Mouse (Mus musculus) MEL (cell line): ENCODE measurements around the gene Stn1.

Experiments
- CTCF ChIP-seq, 3 experiments: IDR thresholded peaks in 2 of 3; conservative IDR thresholded peaks in 1 of 3; 2 replicates each; pipeline ENCODE4 v1.5.1; 2011 to 2012; ENCODE audit warnings: low read length in 3 of 3, low read depth in 2 of 3, mild to moderate bottlenecking in 2 of 3, improper control_type of control experiment in 1 of 3, inconsistent platforms in 1 of 3, mixed read lengths in 1 of 3, moderate library complexity in 1 of 3; ENCODE audit not compliant: control insufficient read depth in 1 of 3, insufficient read depth in 1 of 3, poor library complexity in 1 of 3, severe bottlenecking in 1 of 3
- E2F4 ChIP-seq: IDR thresholded peaks from 2 replicates; pipeline ENCODE4 v1.6.1; 2011; ENCODE audit warnings: low read depth, low read length, improper control_type of control experiment, borderline replicate concordance
- EP300 ChIP-seq, 2 experiments: IDR thresholded peaks; 2 replicates each; pipeline ENCODE4 v1.6.1; 2011; ENCODE audit warnings: improper control_type of control experiment in 2 of 2, low read length in 2 of 2, low read depth in 1 of 2, mild to moderate bottlenecking in 1 of 2
- NRF1 ChIP-seq: IDR thresholded peaks from 2 replicates; pipeline ENCODE4 v1.6.1; 2014; ENCODE audit warnings: low read depth, mild to moderate bottlenecking, inconsistent platforms, low read length, improper control_type of control experiment, moderate library complexity; ENCODE audit not compliant: poor library complexity, insufficient read depth, severe bottlenecking
- USF1 ChIP-seq: IDR thresholded peaks from 2 replicates; pipeline ENCODE4 v1.6.1; 2014; ENCODE audit warnings: low read depth, mild to moderate bottlenecking, inconsistent platforms, low read length, improper control_type of control experiment, moderate library complexity
- ZNF384 ChIP-seq: IDR thresholded peaks from 2 replicates; pipeline ENCODE4 v1.6.1; 2012; ENCODE audit warnings: low read depth, mild to moderate bottlenecking, inconsistent platforms, low read length, improper control_type of control experiment

- no peak for TF ChIP-seq USF1
- TF ChIP-seq CTCF (IDR thresholded peaks at IDR 0.05 in 2 of 3, conservative IDR thresholded peaks at IDR 0.05 in 1 of 3; ENCODE audit: control insufficient read depth in 1 of 3, insufficient read depth in 1 of 3, low read depth in 2 of 3, low read length in 3 of 3, poor library complexity in 1 of 3, severe bottlenecking in 1 of 3): no peak
- no peak for TF ChIP-seq EP300 (IDR thresholded peaks at IDR 0.05; ENCODE audit: low read depth in 1 of 2, low read length in 2 of 2)
- TF ChIP-seq NRF1: no peak
- no peak for TF ChIP-seq ZNF384
- TF ChIP-seq E2F4: no peak
Observed at GRCm38 (mm10) chr19:47468750-47469149, 68.6 kb downstream of the Stn1 start.
